Mouse (Mus musculus) spleen, adult 2 months (tissue): ENCODE data around the gene Nfix. TPM values are rescaled to one million over a fixed set of nuclear protein-coding genes. Genes with fewer than 3 reads are reported as not detected.

ENCODE experiments used
- DNase-seq, 2 experiments: peaks; one replicate each; pipeline versions ENCODE4 v3.0.0 to v3.0.0-alpha.2; 2012 to 2021; ENCODE audit warnings: low spot score in 2 of 2, low read depth in 1 of 2
- H3K27ac ChIP-seq: fragments of 200-500 bp; 2 replicates; pipeline ENCODE4 v1.5.1; 2012; ENCODE audit warnings: low read length, inconsistent platforms; ENCODE audit not compliant: insufficient read depth
- H3K27me3 ChIP-seq: fragments of 200-500 bp; 2 replicates; pipeline ENCODE4 v1.6.1; 2012; ENCODE audit warnings: mild to moderate bottlenecking, moderate library complexity, low read length, inconsistent platforms; ENCODE audit not compliant: control insufficient read depth, insufficient read depth
- H3K36me3 ChIP-seq: fragments of 200-500 bp; 2 replicates; pipeline ENCODE4 v1.6.1; 2012; ENCODE audit warnings: mild to moderate bottlenecking, low read length, inconsistent platforms; ENCODE audit not compliant: control insufficient read depth, insufficient read depth
- H3K4me1 ChIP-seq: fragments of 200-500 bp; 2 replicates; pipeline ENCODE4 v1.6.1; 2011; ENCODE audit warnings: inconsistent platforms; ENCODE audit not compliant: control insufficient read depth, insufficient read depth, insufficient read length
- H3K4me3 ChIP-seq: fragments of 200-500 bp; 2 replicates; pipeline ENCODE4 v1.5.1; 2011; ENCODE audit warnings: mild to moderate bottlenecking, inconsistent platforms; ENCODE audit not compliant: insufficient read depth, insufficient read length; ENCODE audit errors: extremely low read depth
- CTCF ChIP-seq: fragments of 200-500 bp; IDR thresholded peaks from 2 replicates; pipeline ENCODE4 v1.5.1; 2011; ENCODE audit warnings: mild to moderate bottlenecking, inconsistent platforms; ENCODE audit not compliant: insufficient read depth, insufficient read length, insufficient replicate concordance; ENCODE audit errors: extremely low read depth
- POLR2A ChIP-seq: fragments of 200-500 bp; IDR thresholded peaks from 2 replicates; pipeline ENCODE4 v1.6.1; 2011; ENCODE audit warnings: low read depth, low read length, inconsistent platforms
- WGBS: fragments of 180-500 bp; shearing (Covaris S2); methylation state at CpG from one replicate; pipeline ENCODE4 v1.1.7; 2018; 5-methylcytosine and 5-hydroxymethylcytosine counted together
- polyA plus RNA-seq: library from polyadenylated mRNA; depleted of rRNA; stranded (reverse); fragments of >200 nt; gene quantifications from 2 replicates; pipeline ENCODE4 v1.2.3, GENCODE M21; 2012

Gene Nfix
- polyA plus RNA-seq, 1 experiment, result 13.7 TPM

GRCm38 (mm10) chr8:84659936-84660818 lies 140.0 kb downstream of the Nfix start:
- peak overlapping the region; percentile 88 for H3K4me3 ChIP-seq
- no peaks in the 10 kb centered on the region for H3K27me3 ChIP-seq
- H3K4me1 ChIP-seq, result peaks cover 17% of the 10 kb centered on the region; the same call in 1 of the 2 replicates
- TF ChIP-seq CTCF, result no peak
- peak; percentile 40 for TF ChIP-seq POLR2A
- peak in 1 of 2 experiments; percentile 69 for DNase-seq
- peak overlapping the region; percentile 98 for H3K27ac ChIP-seq
- no peaks in the 10 kb centered on the region for H3K36me3 ChIP-seq
- 2% methylated on average over 33 of the region's 33 CpGs for WGBS

DNA sequence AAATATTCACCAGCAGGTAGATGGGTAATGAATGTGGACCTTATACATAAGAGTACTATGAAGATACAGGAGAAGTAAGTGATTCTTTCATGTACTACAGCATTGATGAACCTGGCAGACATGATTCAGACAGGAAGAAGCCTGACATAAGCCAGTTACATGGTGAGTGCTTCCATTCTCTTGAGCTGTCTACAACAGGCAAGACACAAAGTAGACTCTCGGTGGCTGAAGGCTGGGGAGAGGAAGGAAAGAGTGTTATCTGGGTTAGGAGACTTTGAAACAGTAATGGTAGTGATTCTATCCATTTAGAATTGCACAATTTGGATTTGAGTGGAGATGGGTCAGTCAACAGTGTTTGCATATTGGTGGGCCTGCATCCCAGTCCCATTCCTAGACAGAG lies 141.2 kb downstream of the Nfix start:
- 41% methylated on average over 1 of the region's 1 CpGs for WGBS
- TF ChIP-seq POLR2A (no peak), CTCF (no peak)
- Histone ChIP-seq H3K4me3 (no peak overlapping the region), H3K27ac (no peak overlapping the region), H3K36me3 (no peaks in the 10 kb centered on the region), H3K4me1 (peaks cover 17% of the 10 kb centered on the region; the same call in 1 of the 2 replicates), H3K27me3 (no peaks in the 10 kb centered on the region)
- DNase-seq, result no peak

DNA sequence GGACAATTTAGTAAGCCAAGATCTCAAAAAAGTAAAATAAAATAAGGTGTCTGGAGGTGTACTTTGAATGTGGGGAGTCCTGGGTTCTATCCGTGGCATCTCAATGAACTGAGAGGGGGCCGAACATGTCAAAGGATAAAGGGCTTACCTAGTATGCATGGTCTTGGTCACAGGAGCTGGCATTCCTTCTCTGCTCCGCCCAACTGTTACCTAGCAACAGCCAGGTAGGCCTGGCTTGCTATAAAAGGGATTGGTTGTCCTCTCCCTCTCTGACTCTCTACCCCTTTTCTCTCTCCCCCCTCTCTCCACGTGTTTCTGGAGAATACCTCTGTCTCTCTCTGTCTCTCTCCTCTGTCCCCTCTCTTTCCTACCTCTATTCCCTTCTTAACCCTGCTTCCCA lies 142.5 kb downstream of the Nfix start:
- DNase-seq, result no peak
- Histone ChIP-seq H3K4me3 (no peak overlapping the region), H3K4me1 (peaks cover 14% of the 10 kb centered on the region; the same call in 1 of the 2 replicates), H3K27me3 (no peaks in the 10 kb centered on the region), H3K36me3 (no peaks in the 10 kb centered on the region), H3K27ac (0 out of 2 replicates have a peak overlapping the region, but pooled peaks have one; percentile 20)
- WGBS, result 80% methylated on average over 4 of the region's 4 CpGs
- no peak for TF ChIP-seq CTCF
- TF ChIP-seq POLR2A, result no peak

GRCm38 (mm10) chr8:84657203-84657602 lies 142.9 kb downstream of the Nfix start:
- H3K27ac ChIP-seq, result peak overlapping the region; percentile 51
- peak overlapping the region; percentile 59; the same call in 1 of the 2 replicates for H3K4me3 ChIP-seq
- TF ChIP-seq POLR2A, result no peak
- no peak for TF ChIP-seq CTCF
- peaks cover 14% of the 10 kb centered on the region; the same call in 1 of the 2 replicates for H3K4me1 ChIP-seq
- DNase-seq, result no peak
- H3K27me3 ChIP-seq, result no peaks in the 10 kb centered on the region
- no peaks in the 10 kb centered on the region for H3K36me3 ChIP-seq

GRCm38 (mm10) chr8:84656641-84657126 lies 143.5 kb downstream of the Nfix start:
- Histone ChIP-seq H3K27me3 (no peaks in the 10 kb centered on the region), H3K27ac (peak overlapping the region; percentile 81), H3K36me3 (no peaks in the 10 kb centered on the region), H3K4me3 (peak overlapping the region; percentile 59), H3K4me1 (peaks cover 14% of the 10 kb centered on the region; the same call in 1 of the 2 replicates)
- DNase-seq, result peak in 1 of 2 experiments; percentile 78
- TF ChIP-seq CTCF, result no peak
- peak; percentile 40; the same call in 1 of the 2 replicates for TF ChIP-seq POLR2A
- under 1% methylated on average over 23 of the region's 23 CpGs for WGBS

- WGBS, result 7% methylated on average over 10 of the region's 10 CpGs
These were observed 144.0 kb downstream of the Nfix start for GRCm38 (mm10) chr8:84656191-84656525.

More at GRCm38 (mm10) chr8:84656191-84656525, 144.0 kb downstream of the Nfix start:
- Histone ChIP-seq H3K27ac (peak overlapping the region; percentile 81), H3K27me3 (no peaks in the 10 kb centered on the region), H3K36me3 (no peaks in the 10 kb centered on the region), H3K4me1 (peaks cover 14% of the 10 kb centered on the region; the same call in 1 of the 2 replicates), H3K4me3 (peak overlapping the region; percentile 59)
- DNase-seq, result no peak
- TF ChIP-seq POLR2A (no peak), CTCF (no peak)
